Mouse (Mus musculus) cerebellum, adult 8-10 months (tissue): Measurements from ENCODE around the gene Csnk2b.
"Not testable (repeated sequence)": the region's sequence is repeated elsewhere in the genome, so short reads cannot be mapped to it uniquely, and the experiment has no call there.

ENCODE experiments used
- DNase-seq: peaks from one replicate; pipeline ENCODE4 v3.0.0; 2022

Gene Csnk2b

DNA sequence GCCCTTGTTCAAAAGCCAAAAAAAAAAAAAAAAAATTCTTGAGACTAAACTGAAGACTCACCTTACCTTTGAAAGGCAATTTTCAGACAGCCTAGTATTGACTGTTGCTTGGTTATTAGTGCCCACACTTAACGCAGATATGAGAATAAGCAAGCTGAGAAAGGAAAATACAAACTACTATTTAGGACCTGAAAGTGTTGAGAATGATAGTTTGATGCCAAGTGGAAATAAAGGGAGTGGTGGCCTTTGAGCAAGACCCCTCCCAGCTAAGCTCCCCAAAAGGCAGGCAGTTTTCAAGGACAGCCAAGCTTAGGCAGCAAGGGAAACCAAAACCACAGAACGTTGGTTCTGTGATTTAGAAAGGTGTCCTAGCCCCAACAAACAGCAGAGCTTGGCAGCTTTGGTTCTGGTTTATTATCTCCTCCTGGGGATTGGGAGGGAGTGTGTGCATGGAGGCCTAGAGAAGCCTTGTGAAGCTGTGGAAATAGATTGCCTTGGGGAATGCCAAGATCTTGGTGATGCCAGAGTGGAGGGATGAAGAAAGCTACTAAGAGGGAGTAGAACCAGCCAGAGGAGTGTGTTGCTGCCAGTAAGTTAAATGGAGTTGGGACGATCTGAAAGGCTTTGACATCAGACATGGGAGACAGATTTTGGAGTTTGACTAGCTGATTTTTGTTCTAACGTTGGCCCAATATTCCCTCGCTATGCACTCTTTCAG, 26.2 kb upstream of the Csnk2b start:
- no peak for DNase-seq

- DNase-seq: no peak
Measured at GRCm38 (mm10) chr17:35147348-35147747, 25.5 kb upstream of the Csnk2b start.

GRCm38 (mm10) chr17:35146139-35146538, 24.3 kb upstream of the Csnk2b start:
- no peak for DNase-seq

- no peak for DNase-seq
Measured at GRCm38 (mm10) chr17:35141971-35142370, 20.1 kb upstream of the Csnk2b start.

DNA sequence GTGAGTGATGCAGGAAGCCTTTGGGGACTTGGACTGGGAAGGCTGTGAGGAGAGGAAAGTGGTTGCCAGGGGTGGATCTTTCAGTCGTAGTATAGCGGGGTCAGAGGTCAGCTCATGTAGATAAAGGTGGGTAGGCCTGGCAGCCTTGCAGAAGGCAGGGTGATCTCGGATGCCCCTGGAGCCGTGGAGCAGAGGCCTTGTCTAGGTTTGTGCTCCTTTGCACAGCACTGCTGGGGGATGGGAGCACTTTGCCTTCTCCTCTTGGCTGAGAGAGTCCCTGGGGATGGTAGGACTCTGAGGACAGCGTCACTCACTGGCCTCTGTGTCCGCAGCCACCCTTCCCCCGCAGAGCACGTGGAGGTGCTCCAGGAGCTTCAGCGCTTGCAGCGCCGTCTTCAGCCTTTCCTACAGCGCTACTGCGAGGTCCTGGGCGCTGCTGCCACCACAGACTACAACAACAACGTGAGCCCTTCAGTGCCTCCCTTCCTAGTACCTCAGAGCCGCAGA, 18.7 kb upstream of the Csnk2b start:
- no peak for DNase-seq

DNA sequence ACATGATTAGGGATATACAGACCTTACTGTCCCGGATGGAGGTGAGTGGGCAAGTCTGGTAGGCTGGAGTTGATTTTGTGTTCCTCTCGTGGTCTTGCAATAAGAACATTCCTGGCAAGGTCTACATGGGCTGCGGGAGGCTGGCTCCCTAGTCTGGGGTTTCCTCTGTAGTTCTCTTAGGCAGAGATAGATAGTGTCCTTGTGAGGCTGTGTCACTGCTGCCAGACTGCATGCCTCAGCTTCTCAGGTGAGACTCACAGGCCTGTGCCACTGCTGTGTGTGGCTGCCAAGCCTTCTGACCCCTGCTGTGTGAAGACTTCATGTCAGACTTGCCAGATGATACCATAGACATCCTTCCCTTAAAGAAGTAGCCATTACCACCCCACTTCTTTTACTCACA, 17.4 kb upstream of the Csnk2b start:
- DNase-seq: no peak

DNA sequence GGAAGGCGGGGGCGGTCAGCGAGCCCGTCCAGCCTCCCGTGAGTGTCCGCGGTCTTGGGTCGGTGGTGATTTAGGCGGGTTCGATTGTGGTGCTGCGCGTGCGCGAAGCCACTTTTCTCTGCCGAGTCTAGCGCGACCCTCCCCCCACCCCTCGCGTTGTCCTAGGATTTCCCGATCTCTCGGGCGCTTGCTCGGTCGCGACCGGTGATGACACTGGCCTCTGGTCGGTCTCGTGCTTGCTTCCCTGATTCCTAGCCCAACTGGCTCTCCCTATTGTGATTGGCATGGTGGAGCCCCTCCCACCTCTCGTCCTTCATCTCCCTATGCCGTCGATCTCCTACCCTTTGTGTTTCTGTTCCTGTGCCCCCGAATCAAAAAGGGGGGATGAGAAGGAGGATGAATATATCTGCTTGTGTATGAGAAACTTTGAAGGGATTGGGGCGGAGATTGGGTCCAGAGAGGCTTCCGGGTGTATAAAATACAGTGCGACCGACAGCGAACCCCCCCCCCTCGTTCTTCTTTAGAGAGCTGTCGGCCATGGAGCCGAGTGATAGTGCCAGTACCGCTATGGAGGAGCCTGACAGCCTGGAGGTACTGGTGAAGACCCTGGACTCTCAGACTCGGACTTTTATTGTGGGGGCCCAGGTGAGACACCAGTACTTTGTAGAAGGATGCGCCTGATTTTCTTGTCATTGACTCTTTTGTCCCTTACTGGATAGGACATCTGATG, 13.9 kb upstream of the Csnk2b start:
- no peak for DNase-seq

- peak; percentile 98 for DNase-seq
Measured at GRCm38 (mm10) chr17:35134801-35135590, 13.1 kb upstream of the Csnk2b start, which contains the start of gene Bag6. Gene Bag6 (plus strand): TSS chr17:35135178.

DNA sequence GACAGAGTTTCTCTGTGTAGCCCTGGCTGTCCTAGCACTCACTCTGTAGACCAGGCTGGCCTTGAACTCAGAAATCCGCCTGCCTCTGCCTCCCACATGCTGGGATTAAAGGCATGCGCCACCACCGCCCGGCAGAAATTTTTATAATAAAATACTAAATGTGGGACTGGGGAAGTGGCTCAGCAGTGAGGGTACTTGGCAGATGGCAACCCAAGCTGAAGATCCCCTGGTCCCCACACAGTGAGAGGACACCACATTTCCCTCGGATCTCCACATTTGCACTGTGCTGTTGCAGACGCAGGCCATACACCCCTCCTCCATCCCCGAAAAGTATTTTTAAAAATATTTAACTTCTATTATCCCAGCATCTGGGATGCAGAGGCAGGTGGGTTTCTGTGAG, 11.7 kb upstream of the Csnk2b start:
- DNase-seq: no peak

DNA sequence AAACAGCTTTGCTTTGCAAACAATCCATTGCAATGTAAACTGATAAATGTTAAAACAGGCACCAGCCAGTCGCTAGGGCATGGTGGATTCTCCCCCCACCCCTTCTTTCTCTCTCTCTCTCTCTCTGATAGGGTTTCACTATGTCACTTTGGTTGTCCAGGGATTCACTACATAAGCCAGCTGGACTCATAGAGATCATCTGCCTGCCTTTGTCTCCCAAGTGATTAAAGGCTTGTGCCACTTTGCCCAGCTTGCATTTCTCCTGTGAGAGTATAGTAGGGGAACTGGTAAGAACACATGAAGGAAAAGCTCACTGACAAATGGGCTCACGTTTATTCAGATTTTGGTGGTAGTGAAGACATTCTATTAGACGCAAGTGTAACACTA, 10.3 kb upstream of the Csnk2b start:
- no peak for DNase-seq

DNA sequence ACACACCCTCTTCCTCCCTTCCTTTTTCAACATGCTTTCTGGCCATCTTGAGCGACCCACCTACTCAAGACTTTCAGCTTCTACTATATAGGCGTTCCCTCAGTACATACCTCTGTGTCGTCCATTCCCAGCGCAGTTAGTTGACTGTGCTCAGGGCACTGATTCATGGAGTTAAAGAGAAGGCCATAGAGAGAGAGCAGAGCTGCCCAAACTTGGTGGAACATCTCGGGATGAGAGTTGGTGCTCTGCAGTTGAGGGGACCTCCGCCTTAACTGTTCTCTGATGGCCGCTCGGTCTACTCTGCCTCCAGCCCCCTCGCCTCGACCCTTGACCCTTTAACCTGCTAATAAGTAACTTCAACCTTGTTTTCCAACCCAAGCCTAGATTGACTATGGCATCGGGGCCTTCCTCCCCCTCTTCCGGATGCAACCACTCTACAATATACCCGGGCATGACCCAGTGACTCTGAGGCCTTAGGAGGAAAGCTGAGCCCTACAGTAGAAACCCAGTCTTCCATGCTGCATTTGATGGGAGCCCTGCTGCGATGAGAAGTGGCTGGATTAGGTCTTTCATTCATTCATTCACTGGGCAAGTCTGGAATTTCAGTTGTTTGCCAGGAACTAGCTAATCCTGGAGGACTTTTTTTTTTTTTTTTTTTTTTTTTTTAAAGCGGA, 9.8 kb upstream of the Csnk2b start, which contains the start of gene Apom:
TSS of gene Apom (minus strand) at position 551 of the 674 bp plus-strand sequence.
- no peak for DNase-seq

GRCm38 (mm10) chr17:35131038-35131437, 9.2 kb upstream of the Csnk2b start:
- no peak for DNase-seq

GRCm38 (mm10) chr17:35128996-35129395, 7.1 kb upstream of the Csnk2b start:
- no peak for DNase-seq

- DNase-seq: no peak
Measured at GRCm38 (mm10) chr17:35127017-35127416, 5.2 kb upstream of the Csnk2b start.

- peak; percentile 63 for DNase-seq
Measured at GRCm38 (mm10) chr17:35126206-35126611, 4.4 kb upstream of the Csnk2b start, which contains the start of gene D17H6S53E. Gene D17H6S53E (plus strand): TSS chr17:35126373.

DNA sequence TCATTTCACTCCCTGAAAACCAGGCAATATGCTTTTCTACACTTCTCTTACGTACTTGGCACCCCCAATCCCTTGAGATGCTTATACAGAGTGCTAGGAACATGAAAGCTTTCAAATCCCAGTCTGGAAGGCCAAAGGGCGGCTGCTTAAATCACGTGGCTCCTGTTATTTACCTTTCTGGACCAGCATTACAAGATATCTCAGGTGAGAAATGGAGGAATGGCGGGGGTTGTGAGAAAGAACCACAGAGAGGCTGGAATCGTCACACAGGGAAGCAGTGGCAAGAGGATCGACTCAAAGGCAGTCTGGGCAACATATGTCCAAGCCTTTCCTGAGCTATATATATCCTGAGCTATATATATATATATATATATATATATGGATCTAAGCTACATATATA, 3.7 kb upstream of the Csnk2b start:
- no peak for DNase-seq

DNA sequence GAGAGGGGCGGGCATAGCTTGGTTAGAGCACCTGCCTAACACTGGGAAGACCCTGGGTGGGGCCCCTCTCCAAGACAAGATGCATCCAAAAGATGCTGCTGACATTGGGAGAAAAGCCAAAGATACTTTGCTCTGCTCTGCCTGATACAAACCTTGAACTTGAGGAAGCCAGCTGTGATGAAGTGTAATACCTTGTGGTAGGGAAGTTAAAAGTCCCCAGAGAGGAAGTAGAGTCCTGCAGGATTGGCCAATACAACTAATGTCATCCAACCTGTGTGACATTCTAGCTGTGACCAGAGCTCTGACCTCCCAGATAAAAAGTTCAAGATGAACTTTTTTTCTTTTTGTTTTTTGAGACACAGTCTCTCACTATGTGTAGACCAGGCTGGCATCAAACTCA, 3.2 kb upstream of the Csnk2b start:
- DNase-seq: no peak

DNA sequence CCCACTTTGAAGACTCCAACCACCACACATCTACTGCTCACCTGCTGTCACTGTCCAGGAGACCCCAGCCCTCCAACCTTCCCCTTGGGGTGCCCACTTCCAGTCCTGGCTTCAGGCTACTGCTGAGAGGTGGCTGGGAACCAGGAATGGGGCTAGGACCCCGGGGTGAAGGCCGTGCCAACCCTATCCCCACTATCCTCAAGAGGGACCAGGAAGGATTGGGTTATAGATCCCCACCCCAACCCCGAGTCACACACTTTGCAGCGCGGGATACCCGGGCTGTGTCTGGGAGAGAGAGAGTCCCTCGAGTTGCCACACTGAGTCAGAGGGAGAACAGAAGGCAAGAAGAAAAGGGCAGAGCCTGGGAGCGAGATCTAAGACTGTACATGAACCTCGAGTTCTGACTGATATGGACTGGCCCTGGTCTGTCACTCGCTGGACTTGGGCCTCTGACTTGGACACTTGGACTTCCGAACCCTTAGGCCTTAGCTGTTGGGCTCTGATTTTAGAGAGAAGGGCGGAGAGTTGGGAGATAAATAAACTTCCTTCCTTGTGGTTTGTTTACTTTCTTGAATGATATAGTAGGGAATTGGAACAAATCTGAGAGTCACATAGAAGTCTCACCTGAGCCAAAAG, 2.5 kb upstream of the Csnk2b start:
- not testable (repeated sequence) for DNase-seq

DNA sequence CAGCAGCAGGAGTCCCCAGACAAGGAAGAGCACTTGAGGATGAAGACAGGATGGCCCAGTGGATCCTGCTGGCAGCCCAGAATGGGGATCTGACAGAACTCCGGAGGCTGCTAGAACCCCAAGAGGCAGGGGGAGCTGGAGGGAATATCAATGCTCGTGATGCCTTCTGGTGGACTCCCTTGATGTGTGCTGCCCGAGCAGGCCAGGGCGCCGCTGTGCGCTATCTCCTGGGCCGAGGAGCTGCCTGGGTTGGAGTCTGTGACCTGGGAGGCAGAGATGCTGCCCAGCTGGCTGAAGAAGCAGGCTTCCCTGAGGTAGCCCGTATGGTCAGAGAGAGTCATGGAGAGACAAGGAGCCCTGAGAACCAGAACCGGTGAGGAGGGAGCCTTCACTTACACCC, 1.4 kb upstream of the Csnk2b start:
- not testable (repeated sequence) for DNase-seq

DNA sequence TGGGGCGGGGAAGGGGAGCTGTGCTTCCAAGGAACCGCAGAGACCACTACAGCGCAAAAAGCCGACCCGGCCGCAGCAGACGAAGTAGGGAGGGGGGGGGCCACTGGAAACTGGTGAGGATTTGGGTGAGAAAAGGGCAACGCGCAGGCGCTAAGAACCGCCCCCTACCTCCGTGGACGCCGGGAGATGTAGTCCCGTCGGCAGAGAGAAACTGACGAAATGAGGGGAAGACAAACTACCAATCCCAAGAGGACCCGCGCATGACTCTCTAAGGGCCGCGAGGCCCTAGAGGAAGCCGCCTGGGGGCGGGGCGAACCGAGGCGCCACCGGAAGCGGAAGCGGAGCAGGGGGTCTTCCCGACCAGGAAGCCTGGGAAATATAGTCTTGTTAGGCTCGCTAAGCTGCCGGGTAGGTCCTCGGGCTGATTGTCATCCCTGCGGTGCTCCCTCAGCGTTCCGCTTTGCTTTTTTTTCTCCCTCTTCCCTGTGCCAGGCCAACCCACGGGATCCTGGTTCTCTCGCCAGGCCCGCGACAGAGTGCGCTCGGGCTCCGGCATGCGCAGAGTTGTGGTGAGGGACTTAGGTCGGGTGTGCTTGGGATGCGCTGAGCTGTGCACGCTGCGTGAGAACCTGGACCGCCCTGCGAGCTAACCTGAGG, 582 bp downstream of the Csnk2b start, which contains the start of gene Gpank1:
TSS of gene Gpank1 (plus strand) at position 313 of the 657 bp plus-strand sequence.
- peak; percentile 96 for DNase-seq

- DNase-seq: no peak
Measured at GRCm38 (mm10) chr17:35120745-35121142, 1.1 kb downstream of the Csnk2b start.
